Mouse (Mus musculus): ENCODE results near the gene Elk3. TPM values are rescaled to one million over a fixed set of nuclear protein-coding genes. Genes with fewer than 3 reads are reported as not detected.

Elk3 gene
- polyA plus RNA-seq, 2 experiments = 42.4 to 60.9 TPM

GRCm38 (mm10) chr10:93272986-93273982 is 37.7 kb downstream of the Elk3 start:
- ATAC-seq (ENCODE audit: low FRiP score, low read depth) = no peak
- Histone ChIP-seq H3K9ac (ENCODE audit: low read depth, low read length, severe bottlenecking) (no peak overlapping the region), H3K27ac (replicated peaks; ENCODE audit: low read depth, low read length) (no peak overlapping the region), H3K27me3 (ENCODE audit: control insufficient read depth, insufficient read depth, low read length) (no peaks in the 10 kb centered on the region), H3K4me2 (replicated peaks; ENCODE audit: low read depth, low read length, severe bottlenecking) (no peak overlapping the region), H3K4me1 (ENCODE audit: control insufficient read depth, insufficient read depth, low read length) (peaks cover 40% of the 10 kb centered on the region), H3K4me3 (replicated peaks; ENCODE audit: low read length) (no peak overlapping the region), H3K9me3 (ENCODE audit: control insufficient read depth, low read length) (no peaks in the 10 kb centered on the region), H3K36me3 (ENCODE audit: control insufficient read depth, insufficient read depth, low read length) (peaks cover 17% of the 10 kb centered on the region)
- TF ChIP-seq POLR2A (IDR thresholded peaks at IDR 0.05; ENCODE audit: borderline replicate concordance, extremely low read depth, insufficient read depth, insufficient read length) = no peak
- DNase-seq (ENCODE audit: low spot score) = no peak
- 87% methylated on average over 14 of the region's 14 CpGs for WGBS

- Histone ChIP-seq H3K9me3 (ENCODE audit: control insufficient read depth, low read length) (no peaks in the 10 kb centered on the region), H3K27me3 (ENCODE audit: control insufficient read depth, insufficient read depth, low read length) (no peaks in the 10 kb centered on the region), H3K4me3 (replicated peaks; ENCODE audit: low read length) (no peak overlapping the region), H3K36me3 (ENCODE audit: control insufficient read depth, insufficient read depth, low read length) (peaks cover 17% of the 10 kb centered on the region), H3K27ac (replicated peaks; ENCODE audit: low read depth, low read length) (no peak overlapping the region), H3K4me1 (ENCODE audit: control insufficient read depth, insufficient read depth, low read length) (peaks cover 35% of the 10 kb centered on the region), H3K9ac (ENCODE audit: low read depth, low read length, severe bottlenecking) (no peak overlapping the region), H3K4me2 (replicated peaks; ENCODE audit: low read depth, low read length, severe bottlenecking) (no peak overlapping the region)
- 85% methylated on average over 7 of the region's 7 CpGs for WGBS
- DNase-seq (ENCODE audit: low spot score) (no peak), ATAC-seq (ENCODE audit: low FRiP score, low read depth) (no peak)
- TF ChIP-seq POLR2A (IDR thresholded peaks at IDR 0.05; ENCODE audit: borderline replicate concordance, extremely low read depth, insufficient read depth, insufficient read length) = no peak
These were observed 39.1 kb downstream of the Elk3 start for GRCm38 (mm10) chr10:93271831-93272230.

- H3K4me1 ChIP-seq (ENCODE audit: control insufficient read depth, insufficient read depth, low read length) = peaks cover 26% of the 10 kb centered on the region
- H3K9ac ChIP-seq (ENCODE audit: low read depth, low read length, severe bottlenecking) = no peak overlapping the region
- H3K4me3 ChIP-seq (replicated peaks; ENCODE audit: low read length) = no peak overlapping the region
- no peak for ATAC-seq (ENCODE audit: low FRiP score, low read depth)
- peaks cover 17% of the 10 kb centered on the region for H3K36me3 ChIP-seq (ENCODE audit: control insufficient read depth, insufficient read depth, low read length)
- no peak for DNase-seq (ENCODE audit: low spot score)
- H3K27ac ChIP-seq (replicated peaks; ENCODE audit: low read depth, low read length) = no peak overlapping the region
- H3K27me3 ChIP-seq (ENCODE audit: control insufficient read depth, insufficient read depth, low read length) = no peaks in the 10 kb centered on the region
- no peaks in the 10 kb centered on the region for H3K9me3 ChIP-seq (ENCODE audit: control insufficient read depth, low read length)
- TF ChIP-seq POLR2A (IDR thresholded peaks at IDR 0.05; ENCODE audit: borderline replicate concordance, extremely low read depth, insufficient read depth, insufficient read length) = no peak
- 84% methylated on average over 6 of the region's 6 CpGs for WGBS
- no peak overlapping the region for H3K4me2 ChIP-seq (replicated peaks; ENCODE audit: low read depth, low read length, severe bottlenecking)
These were observed 40.0 kb downstream of the Elk3 start for GRCm38 (mm10) chr10:93270889-93271460.

GRCm38 (mm10) chr10:93269744-93270143 is 41.2 kb downstream of the Elk3 start:
- ATAC-seq (ENCODE audit: low FRiP score, low read depth) (no peak), DNase-seq (ENCODE audit: low spot score) (no peak)
- H3K27ac ChIP-seq (replicated peaks; ENCODE audit: low read depth, low read length) = peak overlapping the region; percentile 63
- H3K4me2 ChIP-seq (replicated peaks; ENCODE audit: low read depth, low read length, severe bottlenecking) = no peak overlapping the region
- H3K9ac ChIP-seq (ENCODE audit: low read depth, low read length, severe bottlenecking) = no peak overlapping the region
- H3K4me3 ChIP-seq (replicated peaks; ENCODE audit: low read length) = no peak overlapping the region
- no peak for TF ChIP-seq POLR2A (IDR thresholded peaks at IDR 0.05; ENCODE audit: borderline replicate concordance, extremely low read depth, insufficient read depth, insufficient read length)
- H3K4me1 ChIP-seq (ENCODE audit: control insufficient read depth, insufficient read depth, low read length) = peaks cover 18% of the 10 kb centered on the region; the same call in 1 of the 2 replicates
- H3K27me3 ChIP-seq (ENCODE audit: control insufficient read depth, insufficient read depth, low read length) = no peaks in the 10 kb centered on the region
- no peaks in the 10 kb centered on the region for H3K9me3 ChIP-seq (ENCODE audit: control insufficient read depth, low read length)
- peaks cover 18% of the 10 kb centered on the region for H3K36me3 ChIP-seq (ENCODE audit: control insufficient read depth, insufficient read depth, low read length)
- 24% methylated on average over 4 of the region's 4 CpGs for WGBS

GRCm38 (mm10) chr10:93268339-93268738 is 42.6 kb downstream of the Elk3 start:
- ATAC-seq (ENCODE audit: low FRiP score, low read depth) = no peak
- peaks cover 10% of the 10 kb centered on the region; the same call in 1 of the 2 replicates for H3K4me1 ChIP-seq (ENCODE audit: control insufficient read depth, insufficient read depth, low read length)
- WGBS = 92% methylated on average over 3 of the region's 3 CpGs
- no peak overlapping the region for H3K27ac ChIP-seq (replicated peaks; ENCODE audit: low read depth, low read length)
- no peaks in the 10 kb centered on the region for H3K27me3 ChIP-seq (ENCODE audit: control insufficient read depth, insufficient read depth, low read length)
- H3K4me2 ChIP-seq (replicated peaks; ENCODE audit: low read depth, low read length, severe bottlenecking) = no peak overlapping the region
- no peak for DNase-seq (ENCODE audit: low spot score)
- no peak for TF ChIP-seq POLR2A (IDR thresholded peaks at IDR 0.05; ENCODE audit: borderline replicate concordance, extremely low read depth, insufficient read depth, insufficient read length)
- peaks cover 32% of the 10 kb centered on the region for H3K36me3 ChIP-seq (ENCODE audit: control insufficient read depth, insufficient read depth, low read length)
- no peak overlapping the region for H3K4me3 ChIP-seq (replicated peaks; ENCODE audit: low read length)
- H3K9ac ChIP-seq (ENCODE audit: low read depth, low read length, severe bottlenecking) = no peak overlapping the region
- H3K9me3 ChIP-seq (ENCODE audit: control insufficient read depth, low read length) = no peaks in the 10 kb centered on the region
